Mouse (Mus musculus): Measurements from ENCODE around the gene Alpk1. TPM values are rescaled to one million over a fixed set of nuclear protein-coding genes. Genes with fewer than 3 reads are reported as not detected.

Alpk1 gene
- 10 to 100 TPM; 44.7 to 50.2 TPM for total RNA-seq (2023)

GRCm38 (mm10) chr3:127780021-127780644 is at the start of gene Alpk1:
Gene Alpk1, minus strand, starts transcription at chr3:127780527.

GRCm38 (mm10) chr3:127789500-127790191 is 9.3 kb upstream of the Alpk1 start, which contains the start of gene Tifa:
Gene Tifa, plus strand, starts transcription at chr3:127789805.

GRCm38 (mm10) chr3:127633080-127634032 is 147.0 kb downstream of the Alpk1 start, which contains the start of gene Neurog2:
Gene Neurog2, plus strand, starts transcription at chr3:127633135.

Other genes starting within 250 kb of the Alpk1 start
- gene Larp7, start 227.2 kb downstream of the Alpk1 start, total RNA-seq (2023) = 10 to 100 TPM; 20.8 to 22.2 TPM
- 10 to 100 TPM; 12.8 to 15.1 TPM for gene Zgrf1, start 227.0 kb downstream of the Alpk1 start, total RNA-seq (2023)
- not detected for gene Neurog2, start 147.4 kb downstream of the Alpk1 start, total RNA-seq (2023)
- 10 to 100 TPM; 32.0 to 35.5 TPM for gene Tifa, start 9.3 kb upstream of the Alpk1 start, total RNA-seq (2023)
- 10 to 100 TPM; 16.3 to 18.4 TPM for gene Ap1ar, start 57.0 kb upstream of the Alpk1 start, total RNA-seq (2023)
- gene Fam241a, start 115.8 kb upstream of the Alpk1 start, total RNA-seq (2023) = 10 to 100 TPM; 28.1 to 28.2 TPM